8 mouse cellular contexts compared by ENCODE assay signal in the genomic region with DNA sequence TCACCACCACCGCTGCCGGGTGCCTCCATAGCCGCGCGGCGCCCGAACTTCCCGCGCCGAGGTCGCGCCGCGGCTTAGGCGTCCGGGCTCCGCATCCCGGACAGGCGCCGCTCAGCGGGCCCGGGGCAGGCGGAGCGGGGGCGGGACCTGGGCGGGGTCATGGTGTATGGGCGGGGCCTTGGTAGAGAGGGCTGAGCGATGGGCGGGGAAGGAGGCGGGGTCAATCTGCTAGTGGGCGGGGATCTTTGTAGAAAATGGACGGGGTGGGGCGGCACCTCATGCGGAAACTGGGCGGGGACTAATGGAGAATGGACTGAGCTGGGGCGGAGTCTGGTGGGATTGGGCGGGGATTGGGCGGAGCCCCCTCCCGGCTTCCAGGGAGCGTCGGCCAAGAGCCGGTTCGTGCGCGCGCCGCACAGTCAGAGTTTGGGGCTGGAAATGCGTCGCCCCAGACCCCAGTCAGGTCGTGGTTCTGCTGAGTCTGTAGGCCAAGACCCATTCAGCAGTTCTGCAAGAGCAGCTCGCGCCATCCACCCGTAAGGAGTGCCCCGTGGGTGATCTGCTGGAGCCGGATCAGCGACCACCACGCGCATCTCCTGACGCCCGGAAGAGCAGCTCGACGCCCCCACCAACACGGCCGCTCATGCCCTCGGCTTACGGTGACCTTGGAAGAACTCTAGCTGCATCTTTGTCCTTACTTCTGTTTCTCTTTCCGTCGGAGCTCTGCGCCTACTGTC. TPM values are rescaled to one million over a fixed set of nuclear protein-coding genes. Genes with fewer than 3 reads are reported as not detected.
A peak's percentile ranks its signal among the peaks of the same experiment; 100 is the strongest.
DNase-seq lines count a peak whose midpoint lies in the region; ATAC-seq lines count a peak whose summit lies in the region.

Gene Prex1, minus strand, starts transcription at position 143 of the 737 bp plus-strand sequence.

- H3K9me3 ChIP-seq in forebrain, embryonic 14.5 days (replicated peaks; ENCODE audit: control insufficient read depth, low read length), result no peaks in the 10 kb centered on the region
- no peaks in the 10 kb centered on the region for H3K9me3 ChIP-seq in liver, embryonic 15.5 days (replicated peaks)
- no peaks in the 10 kb centered on the region for H3K9me3 ChIP-seq in neural tube, embryonic 11.5 days (ENCODE audit: control insufficient read depth, low read length)
- no peaks in the 10 kb centered on the region for H3K9me3 ChIP-seq in stomach, embryonic 16.5 days (replicated peaks; ENCODE audit: control insufficient read depth, low read length)

- ATAC-seq in forebrain, embryonic 14.5 days, result peak; percentile 90
- ATAC-seq in liver, embryonic 15.5 days (ENCODE audit: insufficient read depth), result peak; percentile 85
- peak; percentile 84 for ATAC-seq in neural tube, embryonic 11.5 days (ENCODE audit: insufficient read depth, low FRiP score, low TSS enrichment)
- ATAC-seq in stomach, embryonic 16.5 days (ENCODE audit: insufficient read depth, low FRiP score), result peak; percentile 96

- peak within 1 kb of the TSS; percentile 68 for H3K4me3 ChIP-seq in forebrain, embryonic 14.5 days (ENCODE audit: low read depth, low read length)
- H3K4me3 ChIP-seq in liver, embryonic 15.5 days (replicated peaks), result peak within 1 kb of the TSS; percentile 97
- peak within 1 kb of the TSS; percentile 71 for H3K4me3 ChIP-seq in neural tube, embryonic 11.5 days (ENCODE audit: low read depth, low read length)
- peak within 1 kb of the TSS; percentile 77 for H3K4me3 ChIP-seq in stomach, embryonic 16.5 days (replicated peaks; ENCODE audit: low read length)

- DNase-seq in ES-CJ7 (ENCODE audit: low read depth, low spot score), result peak; percentile 96
- DNase-seq in cerebellum, adult 11-12 months, result peak; percentile 88
- DNase-seq in forebrain, embryonic 14.5 days (ENCODE audit: low spot score), result peak; percentile 98
- DNase-seq in heart, postnatal 10 days, result peak; percentile 99
- DNase-seq in kidney, postnatal 4 days, result peak; percentile 100
- DNase-seq in neural tube, embryonic 11.5 days (ENCODE audit: low spot score), result peak; percentile 99

- peak within 1 kb of the TSS; percentile 82 for H3K4me2 ChIP-seq in forebrain, embryonic 14.5 days (ENCODE audit: low read length)
- H3K4me2 ChIP-seq in liver, embryonic 15.5 days, result peak within 1 kb of the TSS; percentile 96
- H3K4me2 ChIP-seq in neural tube, embryonic 11.5 days (ENCODE audit: low read depth), result peak within 1 kb of the TSS; percentile 95
- peak within 1 kb of the TSS; percentile 96 for H3K4me2 ChIP-seq in stomach, embryonic 16.5 days (ENCODE audit: low read depth, low read length)

- H3K27me3 ChIP-seq in forebrain, embryonic 14.5 days (replicated peaks; ENCODE audit: control insufficient read depth, insufficient read depth, low read length), result no peaks in the 10 kb centered on the region
- peaks cover 18% of the 10 kb centered on the region for H3K27me3 ChIP-seq in liver, embryonic 15.5 days
- H3K27me3 ChIP-seq in neural tube, embryonic 11.5 days (ENCODE audit: control insufficient read depth, insufficient read depth, low read length), result no peaks in the 10 kb centered on the region
- H3K27me3 ChIP-seq in stomach, embryonic 16.5 days (ENCODE audit: control insufficient read depth, insufficient read depth, low read length), result no peaks in the 10 kb centered on the region

- H3K4me1 ChIP-seq in forebrain, embryonic 14.5 days (ENCODE audit: control insufficient read depth, insufficient read depth, low read length), result peaks cover 14% of the 10 kb centered on the region; the same call in 1 of the 2 replicates
- H3K4me1 ChIP-seq in liver, embryonic 15.5 days (replicated peaks), result peaks cover 55% of the 10 kb centered on the region
- peaks cover 22% of the 10 kb centered on the region for H3K4me1 ChIP-seq in neural tube, embryonic 11.5 days (ENCODE audit: control insufficient read depth, insufficient read depth, low read length)
- peaks cover 16% of the 10 kb centered on the region for H3K4me1 ChIP-seq in stomach, embryonic 16.5 days (ENCODE audit: control insufficient read depth, insufficient read depth, low read length)

- H3K36me3 ChIP-seq in forebrain, embryonic 14.5 days (ENCODE audit: control insufficient read depth, insufficient read depth, low read length), result no peaks in the 10 kb centered on the region
- no peaks in the 10 kb centered on the region for H3K36me3 ChIP-seq in liver, embryonic 15.5 days (replicated peaks)
- no peaks in the 10 kb centered on the region for H3K36me3 ChIP-seq in neural tube, embryonic 11.5 days (ENCODE audit: control insufficient read depth, insufficient read depth, low read length)
- H3K36me3 ChIP-seq in stomach, embryonic 16.5 days (ENCODE audit: control insufficient read depth, insufficient read depth, low read length), result no peaks in the 10 kb centered on the region

- WGBS in forebrain, embryonic 14.5 days, result under 1% methylated on average over 68 of the region's 69 CpGs
- WGBS in liver, embryonic 15.5 days (ENCODE audit: insufficient replicate concordance), result 1% methylated on average over 69 of the region's 69 CpGs
- WGBS in neural tube, embryonic 11.5 days, result under 1% methylated on average over 63 of the region's 69 CpGs
- under 1% methylated on average over 69 of the region's 69 CpGs for WGBS in stomach, embryonic 16.5 days

- intact Hi-C loops in heart, postnatal 10 days (cut with DNase I), result loop anchor here (1.0 to 5.0 kb wide), 5 partner anchors 42 to 122 kb away; no protein-coding TSS in a partner anchor

- peak within 1 kb of the TSS; percentile 80 for H3K27ac ChIP-seq in forebrain, embryonic 14.5 days (ENCODE audit: low read depth, low read length)
- H3K27ac ChIP-seq in liver, embryonic 15.5 days (replicated peaks), result peak within 1 kb of the TSS; percentile 87
- H3K27ac ChIP-seq in neural tube, embryonic 11.5 days (ENCODE audit: low read depth, low read length), result peak within 1 kb of the TSS; percentile 67
- peak within 1 kb of the TSS; percentile 19; the same call in 1 of the 2 replicates for H3K27ac ChIP-seq in stomach, embryonic 16.5 days (ENCODE audit: low read length)

- peak within 1 kb of the TSS; percentile 85 for H3K9ac ChIP-seq in forebrain, embryonic 14.5 days (ENCODE audit: low read length)
- H3K9ac ChIP-seq in liver, embryonic 15.5 days, result peak within 1 kb of the TSS; percentile 95
- peak within 1 kb of the TSS; percentile 86 for H3K9ac ChIP-seq in neural tube, embryonic 11.5 days (ENCODE audit: low read length)
- H3K9ac ChIP-seq in stomach, embryonic 16.5 days (ENCODE audit: low read length), result peak within 1 kb of the TSS; percentile 80

RNA-seq across cellular contexts. Expression of gene Prex1, which starts in this region (rescaled TPM):
- 28.4 and 34.4 TPM in 2 replicates for polyA plus RNA-seq in forebrain, embryonic 14.5 days (2014; fragmentation: Nextera tagmentation; extraction: Ambion mirVana)
- total RNA-seq in heart, postnatal 10 days (2021), result 10 to 100 TPM; 12.1 to 17.7 TPM
- polyA plus RNA-seq in liver, embryonic 15.5 days (2015; fragmentation: Nextera tagmentation; extraction: Ambion mirVana), result 13.7 TPM in 2 replicates
- polyA plus RNA-seq in neural tube, embryonic 11.5 days (2014; fragmentation: Nextera tagmentation; extraction: Ambion mirVana), result 28.9 and 31.9 TPM in 2 replicates
- polyA plus RNA-seq in stomach, embryonic 16.5 days (2015; fragmentation: Nextera tagmentation; extraction: Ambion mirVana), result 10.8 and 11.0 TPM in 2 replicates

Comparison
In these comparisons a context has a peak if more than half of its experiments do, and no peak if none do; other contexts are left out.
1. Peak in every context shown above with its lines: DNase-seq, ATAC-seq, H3K4me3 ChIP-seq and H3K27ac ChIP-seq.
2. H3K27ac ChIP-seq: peak in every context shown above with its lines; median percentile 87 in liver, embryonic 15.5 days; 80 in forebrain, embryonic 14.5 days; 67 in neural tube, embryonic 11.5 days; 19 in stomach, embryonic 16.5 days.